Mouse (Mus musculus): ENCODE results near the gene Becn1. TPM values are rescaled to one million over a fixed set of nuclear protein-coding genes. Genes with fewer than 3 reads are reported as not detected.
"Not testable (repeated sequence)": the region's sequence is repeated elsewhere in the genome, so short reads cannot be mapped to it uniquely, and the experiment has no call there.

Gene Becn1
- polyA plus RNA-seq, 1 experiment from 2014 or later = 152 TPM

DNA sequence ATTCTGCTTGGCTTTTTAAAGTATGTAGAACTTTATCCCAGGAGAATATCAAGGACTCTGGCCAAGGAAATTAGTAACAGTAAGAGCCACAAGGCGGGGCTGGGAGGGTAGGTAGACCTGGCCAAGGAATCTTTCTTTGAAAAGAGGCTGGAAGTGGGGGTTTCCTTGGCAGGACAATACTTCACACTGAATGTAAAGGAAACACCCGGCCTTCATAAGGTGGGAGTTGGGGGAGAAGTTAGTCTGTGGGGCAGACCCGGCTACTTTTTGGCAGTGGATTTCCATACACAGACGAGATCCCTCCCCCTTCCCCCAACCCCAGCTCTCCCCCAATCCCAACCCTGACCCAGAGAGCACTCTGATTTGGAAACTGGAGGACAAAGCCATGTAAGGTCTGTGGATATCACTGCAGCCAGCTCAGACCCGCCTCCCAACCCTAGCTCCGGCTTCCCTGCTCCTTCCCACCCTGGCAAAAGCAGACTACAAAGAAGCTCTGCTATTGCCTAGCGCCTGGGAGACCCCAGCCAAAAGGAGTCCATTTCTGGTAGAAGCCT, 28.4 kb upstream of the Becn1 start, which contains the start of gene Aoc3:
Gene Aoc3, plus strand, starts transcription at position 235 of the 554 bp plus-strand sequence.
- 0 out of 2 replicates have a peak within 1 kb of the TSS, but pooled peaks have one; percentile 5 for H3K4me3 ChIP-seq (ENCODE audit: low read depth, low read length)
- no peaks in the 10 kb centered on the region for H3K36me3 ChIP-seq (ENCODE audit: insufficient read depth, low read length)
- H3K4me1 ChIP-seq (ENCODE audit: insufficient read depth, low read depth, low read length) = no peaks in the 10 kb centered on the region
- TF ChIP-seq CTCF (IDR thresholded peaks at IDR 0.05) = no peak
- TF ChIP-seq EP300 (IDR thresholded peaks at IDR 0.05) = no peak
- no peaks in the 10 kb centered on the region for H3K27me3 ChIP-seq (replicated peaks; ENCODE audit: insufficient read depth, low read length)
- WGBS = 57% methylated on average over 7 of the region's 7 CpGs
- no peaks in the 10 kb centered on the region for H3K9me3 ChIP-seq (ENCODE audit: low read length)
- H3K9ac ChIP-seq (replicated peaks; ENCODE audit: low read depth) = no peak within 1 kb of the TSS
- H3K27ac ChIP-seq (ENCODE audit: low read length) = no peak within 1 kb of the TSS
- no peak; the same call in 1 of the 2 replicates for ATAC-seq
- H3K4me2 ChIP-seq (replicated peaks; ENCODE audit: low read depth, low read length) = no peak within 1 kb of the TSS
- no peak for DNase-seq (ENCODE audit: low spot score)

DNA sequence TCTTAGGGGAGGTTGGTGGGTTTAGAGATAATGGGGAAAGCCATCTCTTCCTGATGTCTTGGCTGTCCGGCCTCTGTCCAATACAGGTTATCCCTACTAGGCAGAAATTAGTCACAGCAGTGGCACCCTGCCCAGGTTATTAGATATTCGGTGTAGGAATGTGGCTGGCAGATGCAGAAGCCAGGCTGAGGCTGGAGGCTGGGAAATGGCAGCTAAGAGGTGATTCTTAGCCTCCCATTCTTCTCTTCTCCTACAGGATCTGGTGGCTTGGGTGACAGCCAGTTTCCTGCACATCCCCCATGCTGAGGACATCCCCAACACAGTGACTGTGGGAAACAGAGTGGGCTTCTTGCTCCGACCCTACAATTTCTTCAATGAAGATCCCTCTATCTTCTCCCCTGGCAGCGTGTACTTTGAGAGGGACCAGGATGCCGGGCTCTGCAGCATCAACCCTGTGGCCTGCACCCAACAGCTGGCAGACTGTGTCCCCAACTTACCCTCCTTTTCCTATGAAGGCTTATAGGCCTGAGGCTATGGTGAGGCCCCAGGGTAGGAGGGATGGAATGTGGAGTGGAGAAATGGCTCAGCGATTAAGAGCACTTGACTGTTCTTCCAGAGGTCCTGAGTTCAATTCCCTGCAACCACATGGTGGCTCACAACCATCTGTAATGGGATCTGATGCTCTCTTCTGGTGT, 27.0 kb upstream of the Becn1 start:
- Histone ChIP-seq H3K27me3 (replicated peaks; ENCODE audit: insufficient read depth, low read length) (no peaks in the 10 kb centered on the region), H3K9me3 (ENCODE audit: low read length) (no peaks in the 10 kb centered on the region), H3K4me3 (ENCODE audit: low read depth, low read length) (no peak overlapping the region), H3K27ac (ENCODE audit: low read length) (no peak overlapping the region), H3K4me1 (ENCODE audit: insufficient read depth, low read depth, low read length) (no peaks in the 10 kb centered on the region), H3K4me2 (replicated peaks; ENCODE audit: low read depth, low read length) (no peak overlapping the region), H3K36me3 (ENCODE audit: insufficient read depth, low read length) (no peaks in the 10 kb centered on the region), H3K9ac (replicated peaks; ENCODE audit: low read depth) (no peak overlapping the region)
- no peak for TF ChIP-seq EP300 (IDR thresholded peaks at IDR 0.05)
- no peak for TF ChIP-seq CTCF (IDR thresholded peaks at IDR 0.05)
- ATAC-seq = no peak
- DNase-seq (ENCODE audit: low spot score) = no peak
- WGBS = 65% methylated on average over 6 of the region's 6 CpGs

DNA sequence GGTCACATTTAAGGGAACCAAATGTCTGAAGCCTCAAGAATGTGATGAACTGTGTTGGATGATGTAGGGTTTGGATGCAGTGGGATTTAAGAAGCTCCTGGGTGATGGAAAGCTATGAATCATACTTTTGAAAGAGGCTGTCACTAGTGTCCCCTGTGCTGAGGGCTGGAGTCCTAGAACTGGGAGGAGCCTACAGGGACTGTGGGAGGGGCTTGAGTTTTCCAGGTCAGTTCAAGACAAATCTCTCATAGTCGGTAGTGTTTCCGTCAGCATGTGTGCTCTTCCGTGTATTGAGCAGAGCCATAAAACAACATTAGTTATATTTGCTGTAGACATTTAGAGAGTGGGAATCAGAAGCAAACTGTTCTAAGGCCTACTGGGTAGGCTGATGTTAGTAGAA, 25.2 kb upstream of the Becn1 start:
- no peak for ATAC-seq
- Histone ChIP-seq H3K9me3 (ENCODE audit: low read length) (no peaks in the 10 kb centered on the region), H3K4me2 (replicated peaks; ENCODE audit: low read depth, low read length) (no peak overlapping the region), H3K27me3 (replicated peaks; ENCODE audit: insufficient read depth, low read length) (no peaks in the 10 kb centered on the region), H3K9ac (replicated peaks; ENCODE audit: low read depth) (no peak overlapping the region), H3K4me1 (ENCODE audit: insufficient read depth, low read depth, low read length) (no peaks in the 10 kb centered on the region), H3K36me3 (ENCODE audit: insufficient read depth, low read length) (peaks cover 10% of the 10 kb centered on the region), H3K27ac (ENCODE audit: low read length) (no peak overlapping the region), H3K4me3 (ENCODE audit: low read depth, low read length) (no peak overlapping the region)
- DNase-seq (ENCODE audit: low spot score) = no peak
- WGBS = 46% methylated on average over 3 of the region's 3 CpGs
- no peak for TF ChIP-seq EP300 (IDR thresholded peaks at IDR 0.05)
- TF ChIP-seq CTCF (IDR thresholded peaks at IDR 0.05) = no peak

DNA sequence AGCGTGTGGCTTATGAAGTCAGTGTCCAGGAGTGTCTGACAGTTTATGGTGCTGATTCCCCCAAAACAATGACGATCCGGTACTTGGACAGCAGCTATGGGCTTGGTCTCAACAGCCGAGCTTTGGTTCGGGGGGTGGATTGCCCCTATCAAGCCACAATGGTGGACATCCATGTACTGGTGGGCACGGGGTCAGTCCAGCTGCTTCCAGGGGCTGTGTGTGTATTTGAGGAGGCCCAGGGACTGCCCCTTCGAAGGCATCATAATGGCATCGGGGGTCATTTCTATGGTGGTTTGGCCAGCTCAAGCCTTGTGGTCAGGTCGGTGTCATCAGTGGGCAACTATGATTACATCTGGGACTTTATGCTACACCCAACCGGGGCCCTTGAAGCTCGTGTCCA, 24.1 kb upstream of the Becn1 start:
- Histone ChIP-seq H3K36me3 (ENCODE audit: insufficient read depth, low read length) (peaks cover 17% of the 10 kb centered on the region), H3K27me3 (replicated peaks; ENCODE audit: insufficient read depth, low read length) (no peaks in the 10 kb centered on the region), H3K4me1 (ENCODE audit: insufficient read depth, low read depth, low read length) (no peaks in the 10 kb centered on the region), H3K27ac (ENCODE audit: low read length) (no peak overlapping the region), H3K9ac (replicated peaks; ENCODE audit: low read depth) (no peak overlapping the region), H3K9me3 (ENCODE audit: low read length) (no peaks in the 10 kb centered on the region), H3K4me2 (replicated peaks; ENCODE audit: low read depth, low read length) (no peak overlapping the region), H3K4me3 (ENCODE audit: low read depth, low read length) (no peak overlapping the region)
- TF ChIP-seq CTCF (IDR thresholded peaks at IDR 0.05) = no peak
- no peak for TF ChIP-seq EP300 (IDR thresholded peaks at IDR 0.05)
- DNase-seq (ENCODE audit: low spot score) = no peak
- no peak for ATAC-seq
- 89% methylated on average over 11 of the region's 11 CpGs for WGBS

DNA sequence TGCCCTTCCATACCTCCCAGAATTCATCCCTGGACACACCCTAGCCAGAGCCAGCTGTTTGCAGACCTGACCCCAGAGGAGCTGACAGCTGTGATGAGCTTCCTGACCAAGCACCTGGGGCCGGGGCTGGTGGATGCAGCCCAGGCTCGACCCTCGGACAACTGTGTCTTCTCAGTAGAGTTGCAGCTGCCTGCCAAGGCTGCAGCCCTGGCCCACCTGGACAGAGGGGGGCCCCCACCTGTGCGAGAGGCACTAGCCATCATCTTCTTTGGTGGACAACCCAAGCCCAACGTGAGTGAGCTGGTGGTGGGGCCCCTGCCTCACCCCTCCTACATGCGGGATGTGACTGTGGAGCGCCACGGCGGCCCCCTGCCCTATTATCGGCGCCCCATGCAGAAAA, 23.1 kb upstream of the Becn1 start:
- not testable (repeated sequence) for ATAC-seq
- 86% methylated on average over 11 of the region's 11 CpGs for WGBS

DNA sequence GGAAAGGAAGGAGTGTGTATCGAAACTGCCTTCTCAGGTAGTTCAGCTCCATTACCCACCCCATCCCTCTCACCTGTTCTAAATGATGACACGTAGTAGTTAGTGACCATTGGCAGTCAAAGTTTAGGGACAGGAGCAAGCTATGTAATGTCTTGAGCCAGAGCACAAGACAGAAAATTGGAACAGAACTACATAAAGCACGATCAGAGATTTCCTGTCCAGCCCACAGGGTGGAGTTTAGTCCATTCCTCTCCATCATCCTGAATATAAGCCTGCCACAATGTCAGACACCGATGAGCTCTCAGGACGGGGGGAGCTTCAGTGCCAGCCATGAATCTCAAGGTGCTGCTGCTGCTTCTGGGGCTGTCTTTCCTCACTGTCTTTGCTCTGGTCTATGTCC, 22.7 kb upstream of the Becn1 start, which contains the start of gene Aoc2:
Gene Aoc2, plus strand, starts transcription at position 301 of the 400 bp plus-strand sequence.
- H3K4me2 ChIP-seq (replicated peaks; ENCODE audit: low read depth, low read length) = no peak within 1 kb of the TSS
- ATAC-seq = no peak
- TF ChIP-seq EP300 (IDR thresholded peaks at IDR 0.05) (no peak), CTCF (IDR thresholded peaks at IDR 0.05) (no peak)
- WGBS = 79% methylated on average over 5 of the region's 5 CpGs
- peaks cover 31% of the 10 kb centered on the region for H3K36me3 ChIP-seq (ENCODE audit: insufficient read depth, low read length)
- no peak for DNase-seq (ENCODE audit: low spot score)
- no peaks in the 10 kb centered on the region for H3K27me3 ChIP-seq (replicated peaks; ENCODE audit: insufficient read depth, low read length)
- H3K4me3 ChIP-seq (ENCODE audit: low read depth, low read length) = no peak within 1 kb of the TSS
- no peaks in the 10 kb centered on the region for H3K4me1 ChIP-seq (ENCODE audit: insufficient read depth, low read depth, low read length)
- no peaks in the 10 kb centered on the region for H3K9me3 ChIP-seq (ENCODE audit: low read length)
- no peak within 1 kb of the TSS for H3K9ac ChIP-seq (replicated peaks; ENCODE audit: low read depth)
- H3K27ac ChIP-seq (ENCODE audit: low read length) = no peak within 1 kb of the TSS

More for the DNA sequence above, 23.1 kb upstream of the Becn1 start:
- H3K9me3 ChIP-seq (ENCODE audit: low read length); H3K9ac ChIP-seq (replicated peaks; ENCODE audit: low read depth); H3K4me1 ChIP-seq (ENCODE audit: insufficient read depth, low read depth, low read length); H3K27ac ChIP-seq (ENCODE audit: low read length); H3K27me3 ChIP-seq (replicated peaks; ENCODE audit: insufficient read depth, low read length); DNase-seq (ENCODE audit: low spot score); H3K4me3 ChIP-seq (ENCODE audit: low read depth, low read length); H3K4me2 ChIP-seq (replicated peaks; ENCODE audit: low read depth, low read length): not testable (repeated sequence)
- H3K36me3 ChIP-seq (ENCODE audit: insufficient read depth, low read length) = peaks cover 26% of the 10 kb centered on the region

All from lung, postnatal 0 days (tissue).